Mouse (Mus musculus) heart, postnatal 25 days (tissue): ENCODE results near the gene Cluh. TPM values are rescaled to one million over a fixed set of nuclear protein-coding genes. Genes with fewer than 3 reads are reported as not detected.

ENCODE experiments used
- DNase-seq: peaks from one replicate; pipeline ENCODE4 v3.0.0; 2022; ENCODE audit warnings: low spot score
- intact Hi-C: fragments of 180-260 bp; cut with DNase I; formaldehyde crosslinking; loops from one replicate; pipeline ENCODE4 v1.15.1; 2025
- total RNA-seq, 2 experiments: library from RNA; stranded (reverse); gene quantifications; 2 replicates each; pipeline ENCODE4 v1.2.3; 2021

Gene Cluh
- total RNA-seq, result 100 to 1,000 TPM; 208 to 227 TPM

- intact Hi-C loops, result loop anchor here (2.0 kb wide), 1 partner anchor 76 kb away; the partner anchor contains the start of gene Pafah1b1
- DNase-seq, result peak; percentile 97
These were observed at the start of gene Cluh for GRCm38 (mm10) chr11:74649095-74649646. Gene Cluh (plus strand): TSS chr11:74649495.

GRCm38 (mm10) chr11:74602286-74602685 lies 47.0 kb upstream of the Cluh start:
- intact Hi-C loops, result no loop called here
- DNase-seq, result no peak

GRCm38 (mm10) chr11:74610068-74610467 lies 39.2 kb upstream of the Cluh start:
- DNase-seq, result no peak
- intact Hi-C loops, result no loop called here

- DNase-seq, result no peak
These were observed 38.6 kb upstream of the Cluh start, which contains the start of gene Rap1gap2 for GRCm38 (mm10) chr11:74610545-74611176. Gene Rap1gap2 (minus strand): TSS chr11:74610915.

GRCm38 (mm10) chr11:74611437-74611836 lies 37.9 kb upstream of the Cluh start:
- DNase-seq, result no peak

More at GRCm38 (mm10) chr11:74610545-74611176, 38.6 kb upstream of the Cluh start, which contains the start of gene Rap1gap2:
- intact Hi-C loops, result no loop called here

GRCm38 (mm10) chr11:74613428-74613827 lies 35.9 kb upstream of the Cluh start:
- no peak for DNase-seq
- intact Hi-C loops, result no loop called here

More at GRCm38 (mm10) chr11:74611437-74611836, 37.9 kb upstream of the Cluh start:
- intact Hi-C loops, result no loop called here

GRCm38 (mm10) chr11:74615571-74615970 lies 33.7 kb upstream of the Cluh start:
- intact Hi-C loops, result no loop called here
- DNase-seq, result no peak

- peak; percentile 11 for DNase-seq
- intact Hi-C loops, result no loop called here
These were observed 29.9 kb upstream of the Cluh start, which contains the start of gene Ccdc92b for GRCm38 (mm10) chr11:74619201-74619955. Gene Ccdc92b (plus strand): TSS chr11:74619605.

- DNase-seq, result no peak
- intact Hi-C loops, result no loop called here
These were observed 29.4 kb upstream of the Cluh start for GRCm38 (mm10) chr11:74619956-74620300.

- no peak for DNase-seq
- intact Hi-C loops, result no loop called here
These were observed 27.2 kb upstream of the Cluh start for GRCm38 (mm10) chr11:74621974-74622669.

GRCm38 (mm10) chr11:74623693-74624092 lies 25.6 kb upstream of the Cluh start:
- intact Hi-C loops, result no loop called here
- no peak for DNase-seq

- intact Hi-C loops, result no loop called here
- no peak for DNase-seq
These were observed 24.0 kb upstream of the Cluh start for GRCm38 (mm10) chr11:74625333-74625732.

- intact Hi-C loops, result no loop called here
- no peak for DNase-seq
These were observed 21.8 kb upstream of the Cluh start for GRCm38 (mm10) chr11:74627481-74627880.

- DNase-seq, result no peak
- intact Hi-C loops, result no loop called here
These were observed 17.2 kb upstream of the Cluh start for GRCm38 (mm10) chr11:74631880-74632789.

GRCm38 (mm10) chr11:74634490-74635275 lies 14.6 kb upstream of the Cluh start:
- peak; percentile 21 for DNase-seq
- intact Hi-C loops, result loop anchor here (2.0 to 5.0 kb wide), 2 partner anchors 182 to 208 kb away; no protein-coding TSS in a partner anchor

GRCm38 (mm10) chr11:74637486-74637885 lies 11.8 kb upstream of the Cluh start:
- intact Hi-C loops, result loop anchor here (5.0 kb wide), 1 partner anchor 205 kb away; no protein-coding TSS in a partner anchor
- DNase-seq, result no peak

GRCm38 (mm10) chr11:74637971-74638790 lies 11.1 kb upstream of the Cluh start:
- DNase-seq, result peak; percentile 72
- intact Hi-C loops, result loop anchor here (2.0 to 5.0 kb wide), 2 partner anchors 131 to 204 kb away; no protein-coding TSS in a partner anchor
